Mouse (Mus musculus): ENCODE data around the gene Echs1. TPM values are rescaled to one million over a fixed set of nuclear protein-coding genes. Genes with fewer than 3 reads are reported as not detected.

Gene Echs1
- polyA plus RNA-seq, 2 experiments from 2014 or later: 73.1 to 79.4 TPM

GRCm38 (mm10) chr7:140060936-140061831 is 55.1 kb downstream of the Echs1 start:
- no peak for ATAC-seq

GRCm38 (mm10) chr7:140059601-140060000 is 56.7 kb downstream of the Echs1 start:
- no peak for ATAC-seq

GRCm38 (mm10) chr7:140058528-140058927 is 57.7 kb downstream of the Echs1 start:
- ATAC-seq: no peak

- ATAC-seq: no peak
These were observed 58.6 kb downstream of the Echs1 start for GRCm38 (mm10) chr7:140057413-140058407.

Other genes starting within 250 kb of the Echs1 start
- under 1 TPM; 0.12 to 0.22 TPM for gene Kndc1, start 221.8 kb downstream of the Echs1 start, polyA plus RNA-seq (2017; shearing (Covaris generic))
- 1 to 10 TPM in 1 of 2 experiments, under 1 TPM in 1; 0.90 to 2.2 TPM for gene Utf1, start 172.7 kb downstream of the Echs1 start, polyA plus RNA-seq (2017; shearing (Covaris generic))
- 1 to 10 TPM in 1 of 2 experiments, not detected in 1; 1.2 TPM for gene 6430531B16Rik, start 137.7 kb downstream of the Echs1 start, polyA plus RNA-seq (2017; shearing (Covaris generic))
- gene Adam8, start 123.9 kb downstream of the Echs1 start, polyA plus RNA-seq (2017; shearing (Covaris generic)): 1 to 10 TPM; 9.6 to 9.9 TPM
- gene Zfp511, start 80.1 kb downstream of the Echs1 start, polyA plus RNA-seq (2017; shearing (Covaris generic)): 10 to 100 TPM; 26.7 to 26.8 TPM
- 10 to 100 TPM; 22.2 to 23.0 TPM for gene Tubgcp2, start 79.8 kb downstream of the Echs1 start, polyA plus RNA-seq (2017; shearing (Covaris generic))
- gene Msx3, start 67.4 kb downstream of the Echs1 start, polyA plus RNA-seq (2017; shearing (Covaris generic)): not detected
- not detected for gene Caly, start 33.9 kb downstream of the Echs1 start, polyA plus RNA-seq (2017; shearing (Covaris generic))
- not detected for gene Prap1, start 23.1 kb downstream of the Echs1 start, polyA plus RNA-seq (2017; shearing (Covaris generic))
- gene Fuom, start 14.0 kb downstream of the Echs1 start, polyA plus RNA-seq (2017; shearing (Covaris generic)): 10 to 100 TPM in 1 of 2 experiments, 1 to 10 TPM in 1; 9.9 to 11.0 TPM
- gene Paox, start 677 bp downstream of the Echs1 start, polyA plus RNA-seq (2017; shearing (Covaris generic)): 1 to 10 TPM; 3.8 to 4.7 TPM
- 10 to 100 TPM; 27.7 to 34.1 TPM for gene Mtg1, start 21.1 kb upstream of the Echs1 start, polyA plus RNA-seq (2017; shearing (Covaris generic))
- not detected for gene Sprn, start 38.4 kb upstream of the Echs1 start, polyA plus RNA-seq (2017; shearing (Covaris generic))
- not detected for gene Olfr522, start 48.3 kb upstream of the Echs1 start, polyA plus RNA-seq (2017; shearing (Covaris generic))
- gene Olfr523, start 56.7 kb upstream of the Echs1 start, polyA plus RNA-seq (2017; shearing (Covaris generic)): not detected
- gene Olfr524, start 89.5 kb upstream of the Echs1 start, polyA plus RNA-seq (2017; shearing (Covaris generic)): under 1 TPM in 1 of 2 experiments, not detected in 1; 0.17 TPM
- gene Cd163l1, start 101.8 kb upstream of the Echs1 start, polyA plus RNA-seq (2017; shearing (Covaris generic)): under 1 TPM in 1 of 2 experiments, not detected in 1; 0.15 TPM
- gene 5830411N06Rik, start 130.8 kb upstream of the Echs1 start, polyA plus RNA-seq (2017; shearing (Covaris generic)): 1 to 10 TPM in 1 of 2 experiments, under 1 TPM in 1; 0.82 to 2.5 TPM
- gene Olfr525, start 204.4 kb upstream of the Echs1 start, polyA plus RNA-seq (2017; shearing (Covaris generic)): under 1 TPM; 0.09 to 0.28 TPM
- under 1 TPM in 1 of 2 experiments, not detected in 1; 0.45 TPM for gene Olfr527, start 217.5 kb upstream of the Echs1 start, polyA plus RNA-seq (2017; shearing (Covaris generic))
- gene Olfr60, start 245.2 kb upstream of the Echs1 start, polyA plus RNA-seq (2017; shearing (Covaris generic)): 1 to 10 TPM in 1 of 2 experiments, not detected in 1; 1.3 TPM